Comparison of ENCODE assay signal across 9 mouse cellular contexts in the genomic region with DNA sequence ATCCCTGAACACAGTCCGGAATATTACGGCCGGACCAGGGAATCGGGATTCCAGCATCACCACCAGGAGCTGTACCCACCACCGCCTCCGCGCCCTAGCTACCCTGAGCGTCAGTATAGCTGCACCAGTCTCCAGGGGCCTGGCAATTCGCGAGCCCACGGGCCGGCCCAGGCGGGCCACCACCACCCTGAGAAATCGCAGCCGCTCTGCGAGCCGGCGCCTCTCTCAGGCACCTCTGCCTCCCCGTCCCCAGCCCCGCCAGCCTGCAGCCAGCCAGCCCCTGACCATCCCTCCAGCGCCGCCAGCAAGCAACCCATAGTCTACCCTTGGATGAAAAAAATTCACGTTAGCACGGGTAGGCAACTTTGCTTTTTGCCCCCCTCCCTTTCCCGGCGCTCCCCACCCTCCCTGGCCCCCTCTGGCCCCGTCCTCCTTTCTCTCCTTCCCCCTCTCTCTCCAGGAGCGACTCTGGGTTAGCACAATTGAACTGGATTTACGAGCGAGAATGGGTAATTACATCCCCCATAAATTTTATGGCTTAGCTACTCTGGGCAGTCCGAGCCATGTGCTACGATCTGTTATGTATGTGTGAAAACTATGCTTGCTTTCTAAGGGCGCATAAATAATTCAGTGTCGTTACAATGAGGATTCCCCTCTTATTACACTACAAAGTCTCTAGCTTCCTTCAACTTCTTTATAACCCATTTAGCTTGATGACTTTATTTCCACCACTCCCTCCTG. TPM values are rescaled to one million over a fixed set of nuclear protein-coding genes. Genes with fewer than 3 reads are reported as not detected.
DNase-seq lines count a peak whose midpoint lies in the region; ATAC-seq and TF ChIP-seq lines count a peak whose summit lies in the region.
"Had no signal": no experiment of that assay in that cellular context is flagged by ENCODE, and none has a peak within 500 bp of the region (broad histone marks: within the 10 kb centered on the region; RNA-seq: fewer than 3 reads in every experiment).

No protein-coding gene starts in this region.

- no peaks in the 10 kb centered on the region for H3K9me3 ChIP-seq in hindbrain, embryonic 16.5 days (ENCODE audit: control insufficient read depth, low read length)

- TF ChIP-seq POLR2A in kidney, adult 2 months (IDR thresholded peaks at IDR 0.05; ENCODE audit: low read depth, low read length): no peak
- no peak for TF ChIP-seq POLR2A in myocyte (IDR thresholded peaks at IDR 0.05; ENCODE audit: insufficient read length, low read depth)

- TF ChIP-seq CTCF in kidney, adult 2 months (conservative IDR thresholded peaks at IDR 0.05; ENCODE audit: insufficient read depth, insufficient read length, low read depth, low read length): no peak

- H3K27me3 ChIP-seq in kidney, adult 2 months (replicated peaks; ENCODE audit: control insufficient read depth, insufficient read depth, low read length): no peaks in the 10 kb centered on the region; the same call in 1 of the 2 replicates
- peaks cover 38% of the 10 kb centered on the region for H3K27me3 ChIP-seq in hindbrain, embryonic 16.5 days (replicated peaks; ENCODE audit: control insufficient read depth, insufficient read depth, low read length)
- no peaks in the 10 kb centered on the region for H3K27me3 ChIP-seq in myocyte (ENCODE audit: control insufficient read depth, insufficient read depth, insufficient read length)

- H3ac ChIP-seq in myocyte (ENCODE audit: control insufficient read depth, insufficient read length): no peak overlapping the region

- no peaks in the 10 kb centered on the region for H3K4me1 ChIP-seq in kidney, adult 2 months (ENCODE audit: control insufficient read depth, insufficient read depth, low read length)
- H3K4me1 ChIP-seq in hindbrain, embryonic 16.5 days (ENCODE audit: control insufficient read depth, insufficient read depth, low read depth, low read length): no peaks in the 10 kb centered on the region

- ATAC-seq in hindbrain, embryonic 16.5 days: peak; percentile 55

- H3K36me3 ChIP-seq in kidney, adult 2 months (ENCODE audit: control insufficient read depth, insufficient read depth, low read length): no peaks in the 10 kb centered on the region
- no peaks in the 10 kb centered on the region for H3K36me3 ChIP-seq in hindbrain, embryonic 16.5 days (ENCODE audit: control insufficient read depth, insufficient read depth, low read length)
- H3K36me3 ChIP-seq in myocyte (ENCODE audit: control insufficient read depth, insufficient read depth): no peaks in the 10 kb centered on the region

- no peaks in the 10 kb centered on the region for H3K79me2 ChIP-seq in myocyte (ENCODE audit: control insufficient read depth, insufficient read depth)

- H3K9ac ChIP-seq in hindbrain, embryonic 16.5 days (ENCODE audit: low read depth, low read length): peak overlapping the region; percentile 61

- H3K27ac ChIP-seq in kidney, adult 2 months (ENCODE audit: insufficient read depth, low read depth, low read length): no peak overlapping the region
- peak overlapping the region; percentile 88 for H3K27ac ChIP-seq in hindbrain, embryonic 16.5 days (ENCODE audit: low read depth, low read length)

- H3K4me2 ChIP-seq in hindbrain, embryonic 16.5 days (ENCODE audit: low read length): peak overlapping the region; percentile 54
- H3K4me2 ChIP-seq in myocyte (ENCODE audit: low read depth): peak overlapping the region; percentile 52

- WGBS in kidney, adult 2 months: 14% methylated on average over 34 of the region's 34 CpGs
- under 1% methylated on average over 34 of the region's 34 CpGs for WGBS in hindbrain, embryonic 16.5 days

- no peak for DNase-seq in kidney, adult 2 months
- DNase-seq in kidney, adult 11 months: no peak
- DNase-seq in adrenal gland, postnatal 36 days: peak; percentile 25 to 38
- DNase-seq in frontal cortex, postnatal 36 days (ENCODE audit: low spot score in 2 of 2): no peak
- no peak for DNase-seq in right cerebral cortex, postnatal 36 days (ENCODE audit: low spot score in 2 of 2)
- no peak for DNase-seq in spleen, postnatal 36 days (ENCODE audit: low spot score in 2 of 2)

- peak overlapping the region; percentile 53 for H3K4me3 ChIP-seq in kidney, adult 2 months (ENCODE audit: insufficient read depth, low read depth, low read length)
- H3K4me3 ChIP-seq in hindbrain, embryonic 16.5 days (ENCODE audit: low read length): peak overlapping the region; percentile 48
- peak overlapping the region; percentile 17 for H3K4me3 ChIP-seq in myocyte

TF ChIP-seq in myocyte, 11 proteins besides CTCF, POLR2A, EP300 and RAD21:
- TF ChIP-seq USF1 (IDR thresholded peaks at IDR 0.05; ENCODE audit: low read depth): no peak
- TF ChIP-seq SRF (IDR thresholded peaks at IDR 0.05; ENCODE audit: control insufficient read depth, insufficient read length, low read depth): no peak
- TF ChIP-seq MAX (IDR thresholded peaks at IDR 0.05; ENCODE audit: low read depth): no peak
- no peak for TF ChIP-seq TCF3 (IDR thresholded peaks at IDR 0.05; ENCODE audit: insufficient read length, low read depth)
- TF ChIP-seq MYOD1 (IDR thresholded peaks at IDR 0.05; ENCODE audit: control insufficient read depth in 1 of 3, insufficient read length in 2 of 3, low read depth in 2 of 3): no peak
- TF ChIP-seq REST (IDR thresholded peaks at IDR 0.05; ENCODE audit: insufficient read depth, insufficient read length): no peak
- TF ChIP-seq E2F4 (IDR thresholded peaks at IDR 0.05; ENCODE audit: insufficient read depth): no peak
- no peak for TF ChIP-seq CEBPB (IDR thresholded peaks at IDR 0.05; ENCODE audit: insufficient read depth, poor library complexity, severe bottlenecking)
- TF ChIP-seq POLR2AphosphoS2 (IDR thresholded peaks at IDR 0.05; ENCODE audit: insufficient read length, low read depth): no peak
- no peak for TF ChIP-seq TCF12 (IDR thresholded peaks at IDR 0.05; ENCODE audit: insufficient read depth, poor library complexity, severe bottlenecking)
- no peak for TF ChIP-seq MYOG (IDR thresholded peaks at IDR 0.05; ENCODE audit: control insufficient read depth in 1 of 3, insufficient read depth in 1 of 3, insufficient read length in 2 of 3, low read depth in 2 of 3)
TF ChIP-seq in myocyte: peak in this region for 0.

RNA-seq across cellular contexts. Expression of a gene that starts 16.2 kb away (rescaled TPM):
- 2.5 and 2.7 TPM in 2 replicates for polyA plus RNA-seq in kidney, adult 2 months (2012; rRNA removed)
- total RNA-seq in adrenal gland, postnatal 36 days (2021): 1 to 10 TPM; 5.9 to 6.6 TPM
- polyA plus RNA-seq in hindbrain, embryonic 16.5 days (2015; fragmentation: Nextera tagmentation; extraction: Ambion mirVana): 57.7 and 61.2 TPM in 2 replicates
- 3.6 TPM for polyA plus RNA-seq in myocyte (2012; fragmentation: generic; extraction: Trizol)
- total RNA-seq: neutrophil, adult 5-6 weeks had no signal

RNA-seq across cellular contexts. Expression of a gene that starts 36.9 kb away (rescaled TPM):
- polyA plus RNA-seq in kidney, adult 2 months (2012; rRNA removed): 24.7 and 25.4 TPM in 2 replicates
- 10 to 100 TPM; 43.2 to 46.3 TPM for total RNA-seq in adrenal gland, postnatal 36 days (2021)
- polyA plus RNA-seq in hindbrain, embryonic 16.5 days (2015; fragmentation: Nextera tagmentation; extraction: Ambion mirVana): 4.0 and 9.0 TPM in 2 replicates
- 14.0 TPM for polyA plus RNA-seq in myocyte (2012; fragmentation: generic; extraction: Trizol)
- total RNA-seq: neutrophil, adult 5-6 weeks had no signal

RNA-seq across cellular contexts. Expression of a gene that starts 44.6 kb away (rescaled TPM):
- 3.4 and 4.0 TPM in 2 replicates for polyA plus RNA-seq in kidney, adult 2 months (2012; rRNA removed)
- total RNA-seq in adrenal gland, postnatal 36 days (2021): 10 to 100 TPM; 25.4 to 29.5 TPM
- polyA plus RNA-seq in hindbrain, embryonic 16.5 days (2015; fragmentation: Nextera tagmentation; extraction: Ambion mirVana): 3.2 and 9.9 TPM in 2 replicates
- polyA plus RNA-seq in myocyte (2012; fragmentation: generic; extraction: Trizol): 0.71 TPM
- total RNA-seq: neutrophil, adult 5-6 weeks had no signal

RNA-seq across cellular contexts. Expression of a gene that starts 58.7 kb away (rescaled TPM):
- polyA plus RNA-seq in kidney, adult 2 months (2012; rRNA removed): 5.5 and 7.3 TPM in 2 replicates
- under 1 TPM; 0.72 to 0.96 TPM for total RNA-seq in adrenal gland, postnatal 36 days (2021)
- polyA plus RNA-seq in hindbrain, embryonic 16.5 days (2015; fragmentation: Nextera tagmentation; extraction: Ambion mirVana): 0.16 and 0.31 TPM in 2 replicates
- polyA plus RNA-seq in myocyte (2012; fragmentation: generic; extraction: Trizol): 10.5 TPM
- total RNA-seq: neutrophil, adult 5-6 weeks had no signal

Comparison
In these comparisons a context has a peak if more than half of its experiments do, and no peak if none do; other contexts are left out.
1. DNase-seq: peak in adrenal gland, postnatal 36 days (2 of 2); none in kidney, adult 2 months (single experiment), kidney, adult 11 months (single experiment), frontal cortex, postnatal 36 days (0 of 2), right cerebral cortex, postnatal 36 days (0 of 2) and spleen, postnatal 36 days (0 of 2).
2. RNA of a gene that starts 16.2 kb away (polyA plus RNA-seq): 57.7 to 61.2 TPM in hindbrain, embryonic 16.5 days; 3.6 TPM in myocyte (single experiment) and 2.5 to 2.7 TPM in kidney, adult 2 months; every median in the first group is over 10 times any median in the second.
3. Peak in every context shown above with its lines, with median percentiles within 50 percentile points of each other: H3K4me3 ChIP-seq.